Mouse (Mus musculus) megakaryocyte, embryonic 14.5 days (primary cell): ENCODE data around the gene Jund.

ENCODE experiments used
- FLI1 ChIP-seq: IDR thresholded peaks from 2 replicates; pipeline ENCODE4 v1.6.1; 2012; ENCODE audit warnings: low read length, inconsistent platforms, mixed read lengths
- GATA1 ChIP-seq: IDR thresholded peaks from 3 replicates; pipeline ENCODE4 v1.6.1; 2012; ENCODE audit warnings: mixed read lengths, low read length, inconsistent platforms, borderline replicate concordance

DNA sequence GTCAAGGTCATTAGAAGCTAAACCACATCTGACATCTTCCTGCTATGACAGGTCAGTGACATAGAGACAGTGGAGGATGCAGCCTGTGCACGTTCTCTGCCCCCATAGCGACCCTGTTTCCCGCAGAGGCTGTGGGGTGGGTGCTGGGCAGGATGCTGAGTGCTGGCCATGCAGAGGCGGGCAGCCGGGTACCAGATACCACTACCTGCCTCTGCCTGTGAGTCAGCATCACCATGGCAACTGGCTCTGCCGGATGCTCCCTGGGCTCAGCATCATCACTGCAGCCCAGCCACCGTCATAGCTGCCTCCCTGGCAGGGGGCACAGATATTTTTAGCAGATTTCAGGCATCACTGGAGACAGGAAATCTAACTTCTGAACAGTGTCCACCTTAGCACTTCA lies 14.5 kb upstream of the Jund start:
- TF ChIP-seq GATA1 = no peak
- no peak for TF ChIP-seq FLI1
